Mouse (Mus musculus): ENCODE data around the gene Srrm1.

DNA sequence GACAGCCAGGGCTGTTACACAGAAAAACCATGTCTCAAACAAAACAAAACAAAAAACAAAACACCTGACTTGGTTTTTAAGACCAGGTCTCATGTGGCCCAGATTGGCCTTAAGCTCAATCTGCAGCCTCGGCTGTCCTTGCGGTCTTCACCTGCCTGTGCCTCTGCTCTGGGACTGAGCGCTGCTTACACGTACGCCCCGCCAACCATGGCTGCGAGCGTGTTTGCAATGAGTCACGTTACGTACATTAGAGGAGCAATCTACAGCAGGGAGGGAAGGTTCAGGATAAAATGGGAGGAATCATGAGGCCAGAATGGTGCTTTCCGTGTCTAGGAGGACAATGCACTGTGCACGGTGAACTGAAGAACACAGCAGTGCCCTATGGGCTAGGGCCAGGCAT lies 8.6 kb upstream of the Srrm1 start:
- no peak for TF ChIP-seq POLR2A (IDR thresholded peaks at IDR 0.05; ENCODE audit: insufficient read length, low read depth)
- TF ChIP-seq USF1 (IDR thresholded peaks at IDR 0.05; ENCODE audit: low read depth) = no peak
- TF ChIP-seq POLR2AphosphoS2 (IDR thresholded peaks at IDR 0.05; ENCODE audit: insufficient read length, low read depth) = no peak
- TF ChIP-seq E2F4 (IDR thresholded peaks at IDR 0.05; ENCODE audit: insufficient read depth) = no peak
- no peak for TF ChIP-seq CEBPB (IDR thresholded peaks at IDR 0.05; ENCODE audit: insufficient read depth, poor library complexity, severe bottlenecking)
- no peak for TF ChIP-seq MYOG (IDR thresholded peaks at IDR 0.05; ENCODE audit: control insufficient read depth in 1 of 3, insufficient read depth in 1 of 3, insufficient read length in 2 of 3, low read depth in 2 of 3)
- no peak for TF ChIP-seq MYOD1 (IDR thresholded peaks at IDR 0.05; ENCODE audit: control insufficient read depth in 1 of 3, insufficient read length in 2 of 3, low read depth in 2 of 3)
